Mouse (Mus musculus) kidney, adult 2 months (tissue): Measurements from ENCODE around the gene Slc1a3.

Experiments
- CTCF ChIP-seq: fragments of 200-500 bp; conservative IDR thresholded peaks from 2 replicates; pipeline ENCODE4 v1.5.1; 2011; ENCODE audit warnings: low read depth, mild to moderate bottlenecking, control low read depth, low read length, moderate library complexity, mixed read lengths; ENCODE audit not compliant: insufficient read depth, insufficient read length
- POLR2A ChIP-seq: fragments of 200-500 bp; IDR thresholded peaks from one replicate; pipeline ENCODE4 v1.6.1; 2011; ENCODE audit warnings: low read depth, low read length, control low read depth

DNA sequence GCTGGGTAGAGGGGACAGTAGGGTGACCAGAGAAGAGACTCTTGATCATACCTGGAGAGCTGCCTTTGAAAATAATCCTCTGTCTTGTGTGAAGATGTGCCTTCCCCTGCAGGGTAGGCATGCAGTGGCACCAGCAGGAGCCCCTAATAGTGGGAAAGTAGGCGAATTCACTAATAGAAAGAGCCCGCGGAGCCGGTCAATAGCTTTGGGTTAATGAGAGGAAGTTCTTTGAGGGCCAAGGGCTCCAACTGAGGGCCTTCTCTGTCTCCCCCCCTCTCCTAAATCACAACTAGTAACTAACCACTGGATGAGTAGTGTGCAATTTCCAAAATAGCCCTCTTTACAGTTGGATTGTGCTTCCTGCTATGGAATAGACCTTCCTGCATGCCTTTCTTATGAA is 50.6 kb downstream of the Slc1a3 start:
- TF ChIP-seq CTCF, result no peak
- no peak for TF ChIP-seq POLR2A
